Mouse (Mus musculus): ENCODE measurements around the gene Basp1.

DNA sequence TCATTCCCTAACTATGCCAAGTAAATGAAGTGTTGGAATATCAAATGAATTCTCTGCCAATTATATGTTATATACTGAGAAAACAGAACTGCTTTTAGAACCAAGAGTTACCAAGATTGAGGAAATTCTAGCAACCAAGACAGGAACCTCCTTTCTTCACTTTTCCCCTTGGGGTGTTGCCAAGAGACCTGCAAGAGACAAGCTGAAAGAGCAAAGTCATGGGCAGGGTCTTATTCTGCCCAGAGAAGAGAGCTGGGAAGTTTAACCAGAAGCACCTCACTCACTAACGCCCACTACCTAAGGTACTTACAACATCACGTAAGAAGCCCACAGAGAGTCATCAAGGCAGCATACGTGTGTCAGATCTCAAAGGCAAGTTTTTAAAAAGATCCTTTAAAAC lies 91.5 kb downstream of the Basp1 start:
- TF ChIP-seq CTCF (IDR thresholded peaks at IDR 0.05; ENCODE audit: low read depth, low read length) (no peak), POLR2A (IDR thresholded peaks at IDR 0.05; ENCODE audit: extremely low read depth, insufficient read depth, low read length) (no peak)

Data from liver, adult 2 months (tissue).